8 mouse cellular contexts compared by ENCODE assay signal in the genomic region with DNA sequence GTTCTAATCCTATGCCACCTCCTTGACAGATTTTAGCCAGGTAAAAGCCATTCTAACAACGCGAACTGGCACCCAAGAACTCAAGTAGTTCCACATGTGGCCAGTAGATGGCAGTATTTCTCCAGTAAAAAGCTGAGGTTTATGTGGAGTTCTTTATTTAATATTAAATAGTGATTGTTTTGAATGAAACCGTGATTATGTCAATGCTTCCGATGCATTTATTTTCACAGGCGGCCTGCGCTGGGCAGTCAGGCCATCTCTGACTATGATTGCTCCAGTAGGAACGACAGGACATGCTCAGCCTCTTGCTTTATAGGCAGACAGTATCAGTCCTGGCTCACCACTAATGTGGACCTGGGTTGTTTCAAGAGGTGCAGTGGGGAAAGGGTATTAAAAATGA. TPM values are rescaled to one million over a fixed set of nuclear protein-coding genes. Genes with fewer than 3 reads are reported as not detected.
DNase-seq lines count a peak whose midpoint lies in the region; ATAC-seq and TF ChIP-seq lines count a peak whose summit lies in the region.

No protein-coding gene starts in this region.

- peak overlapping the region; percentile 54 for H3K4me2 ChIP-seq in heart, embryonic 14.5 days (ENCODE audit: low read length)
- H3K4me2 ChIP-seq in kidney, postnatal 0 days (ENCODE audit: low read length): peak overlapping the region; percentile 4; the same call in 1 of the 2 replicates

- H3K9me3 ChIP-seq in heart, embryonic 14.5 days (ENCODE audit: control insufficient read depth, low read length): no peaks in the 10 kb centered on the region
- H3K9me3 ChIP-seq in kidney, postnatal 0 days (replicated peaks; ENCODE audit: low read length): no peaks in the 10 kb centered on the region

- H3K27me3 ChIP-seq in heart, embryonic 14.5 days (ENCODE audit: control insufficient read depth, insufficient read depth, low read length): no peaks in the 10 kb centered on the region
- no peaks in the 10 kb centered on the region for H3K27me3 ChIP-seq in kidney, postnatal 0 days (ENCODE audit: insufficient read depth, low read length)

- H3K4me1 ChIP-seq in heart, embryonic 14.5 days (ENCODE audit: control insufficient read depth in 2 of 2, insufficient read depth in 2 of 2, low read length in 2 of 2): peaks cover 5 to 19% of the 10 kb centered on the region in 2 experiments
- no peaks in the 10 kb centered on the region for H3K4me1 ChIP-seq in kidney, postnatal 0 days (replicated peaks; ENCODE audit: insufficient read depth, low read length)

- no peak overlapping the region for H3K27ac ChIP-seq in heart, embryonic 14.5 days (replicated peaks in 1 of 2; ENCODE audit: control insufficient read depth in 1 of 2, insufficient read depth in 1 of 2, low read depth in 2 of 2, low read length in 2 of 2)
- no peak overlapping the region for H3K27ac ChIP-seq in kidney, postnatal 0 days

- no peak for ATAC-seq in heart, embryonic 14.5 days (ENCODE audit: insufficient number of reproducible peaks, insufficient read depth, low FRiP score, low read depth)
- ATAC-seq in kidney, postnatal 0 days (replicated peaks; ENCODE audit: low FRiP score, low read depth): no peak
- peak; percentile 74 for ATAC-seq in megakaryocyte, adult 5-6 weeks (ENCODE audit: poor library complexity, severe bottlenecking)

- no peak overlapping the region for H3K4me3 ChIP-seq in heart, embryonic 14.5 days (ENCODE audit: control insufficient read depth in 1 of 2, insufficient read depth in 1 of 2, low read depth in 1 of 2, low read length in 2 of 2)
- no peak overlapping the region for H3K4me3 ChIP-seq in kidney, postnatal 0 days (replicated peaks; ENCODE audit: low read depth, low read length)

- H3K9ac ChIP-seq in heart, embryonic 14.5 days (ENCODE audit: low read length): no peak overlapping the region
- no peak overlapping the region for H3K9ac ChIP-seq in kidney, postnatal 0 days (ENCODE audit: low read depth, low read length)

- TF ChIP-seq CTCF in kidney, postnatal 0 days (IDR thresholded peaks at IDR 0.05; ENCODE audit: low read depth): peak; percentile 85

- 3% methylated on average over 7 of the region's 7 CpGs for WGBS in heart, embryonic 14.5 days
- 2% methylated on average over 7 of the region's 7 CpGs for WGBS in kidney, postnatal 0 days

- peak; percentile 15 to 24 for DNase-seq in adrenal gland, postnatal 36 days
- no peak for DNase-seq in adrenal gland, adult 2 months
- peak; percentile 42 for DNase-seq in 416B (ENCODE audit: low read depth)
- peak; percentile 54 for DNase-seq in cerebellum, adult 9-10 months
- peak; percentile 77 for DNase-seq in kidney, postnatal 0 days (ENCODE audit: low spot score)
- DNase-seq in thymus, postnatal 14 days: peak; percentile 39

- H3K36me3 ChIP-seq in heart, embryonic 14.5 days (ENCODE audit: control insufficient read depth, insufficient read depth, low read length): no peaks in the 10 kb centered on the region
- no peaks in the 10 kb centered on the region for H3K36me3 ChIP-seq in kidney, postnatal 0 days (ENCODE audit: insufficient read depth, low read length)

RNA-seq across cellular contexts. Expression of a gene that starts 5.6 kb away (rescaled TPM):
- not detected for total RNA-seq in adrenal gland, postnatal 36 days (2021)
- total RNA-seq in adrenal gland, adult 2 months (2021): 1 to 10 TPM in 1 of 2 experiments, under 1 TPM in 1; 0.59 to 1.3 TPM
- 0.06 and 0.10 TPM in 2 replicates for polyA plus RNA-seq in adrenal gland, adult 2 months (2012; rRNA removed)
- polyA plus RNA-seq in heart, embryonic 14.5 days (2014; fragmentation: Nextera tagmentation; extraction: Ambion mirVana): 0.58 and 0.62 TPM in 2 replicates
- polyA plus RNA-seq in kidney, postnatal 0 days (2015; fragmentation: Nextera tagmentation; extraction: Ambion mirVana): 12.8 and 16.0 TPM in 2 replicates
- not detected in 2 replicates for total RNA-seq in megakaryocyte, adult 5-6 weeks (2015)
- not detected in 2 replicates for total RNA-seq in megakaryocyte, adult 5-6 weeks (2017)
